Mouse (Mus musculus) kidney, adult 2 months (tissue): ENCODE measurements around the gene Mtmr6.

Source experiments
- CTCF ChIP-seq: fragments of 200-500 bp; conservative IDR thresholded peaks from 2 replicates; pipeline ENCODE4 v1.5.1; 2011; ENCODE audit warnings: low read depth, mild to moderate bottlenecking, control low read depth, low read length, moderate library complexity, mixed read lengths; ENCODE audit not compliant: insufficient read depth, insufficient read length
- POLR2A ChIP-seq: fragments of 200-500 bp; IDR thresholded peaks from one replicate; pipeline ENCODE4 v1.6.1; 2011; ENCODE audit warnings: low read depth, low read length, control low read depth

- peak; percentile 36 for TF ChIP-seq CTCF
- no peak for TF ChIP-seq POLR2A
These were observed 43.1 kb downstream of the Mtmr6 start for GRCm38 (mm10) chr14:60308113-60308512.
